Mouse (Mus musculus): ENCODE measurements around the gene Rundc3a. TPM values are rescaled to one million over a fixed set of nuclear protein-coding genes. Genes with fewer than 3 reads are reported as not detected.

Rundc3a gene
- 3.6 and 4.0 TPM in 2 replicates for polyA plus RNA-seq (2012; rRNA removed)

GRCm38 (mm10) chr11:102393238-102393634 is at the start of gene Rundc3a:
TSS of gene Rundc3a (plus strand) at chr11:102393403.
- Histone ChIP-seq H3K4me3 (ENCODE audit: extremely low read depth, insufficient read depth, insufficient read length) (peak within 1 kb of the TSS; percentile 50), H3K36me3 (ENCODE audit: control insufficient read depth, insufficient read depth, low read length) (no peaks in the 10 kb centered on the region), H3K27ac (ENCODE audit: insufficient read depth, low read length) (no peak within 1 kb of the TSS), H3K4me1 (ENCODE audit: control insufficient read depth, insufficient read depth, insufficient read length) (peaks cover 12% of the 10 kb centered on the region), H3K27me3 (ENCODE audit: control insufficient read depth, insufficient read depth, low read length) (peaks cover 7% of the 10 kb centered on the region)
- TF ChIP-seq CTCF (IDR thresholded peaks at IDR 0.05; ENCODE audit: extremely low read depth, insufficient read depth, insufficient read length, insufficient replicate concordance) = no peak
- no peak for TF ChIP-seq POLR2A (IDR thresholded peaks at IDR 0.05; ENCODE audit: low read depth, low read length)
- DNase-seq (ENCODE audit: low read depth in 1 of 2, low spot score in 2 of 2) = peak; percentile 21 to 59
- under 1% methylated on average over 34 of the region's 34 CpGs for WGBS

- Histone ChIP-seq H3K27me3 (ENCODE audit: control insufficient read depth, insufficient read depth, low read length) (no peaks in the 10 kb centered on the region), H3K27ac (ENCODE audit: insufficient read depth, low read length) (no peak overlapping the region), H3K4me3 (ENCODE audit: extremely low read depth, insufficient read depth, insufficient read length) (no peak overlapping the region), H3K36me3 (ENCODE audit: control insufficient read depth, insufficient read depth, low read length) (no peaks in the 10 kb centered on the region), H3K4me1 (ENCODE audit: control insufficient read depth, insufficient read depth, insufficient read length) (no peaks in the 10 kb centered on the region)
- no peak for DNase-seq (ENCODE audit: low read depth in 1 of 2, low spot score in 2 of 2)
- no peak for TF ChIP-seq CTCF (IDR thresholded peaks at IDR 0.05; ENCODE audit: extremely low read depth, insufficient read depth, insufficient read length, insufficient replicate concordance)
- no peak for TF ChIP-seq POLR2A (IDR thresholded peaks at IDR 0.05; ENCODE audit: low read depth, low read length)
- WGBS = 90% methylated on average over 3 of the region's 3 CpGs
These were observed 48.7 kb upstream of the Rundc3a start for GRCm38 (mm10) chr11:102344458-102344857.

- DNase-seq (ENCODE audit: low read depth in 1 of 2, low spot score in 2 of 2) = no peak
- H3K36me3 ChIP-seq (ENCODE audit: control insufficient read depth, insufficient read depth, low read length) = no peaks in the 10 kb centered on the region
- TF ChIP-seq CTCF (IDR thresholded peaks at IDR 0.05; ENCODE audit: extremely low read depth, insufficient read depth, insufficient read length, insufficient replicate concordance) = no peak
- TF ChIP-seq POLR2A (IDR thresholded peaks at IDR 0.05; ENCODE audit: low read depth, low read length) = no peak
- H3K4me3 ChIP-seq (ENCODE audit: extremely low read depth, insufficient read depth, insufficient read length) = no peak overlapping the region
- 61% methylated on average over 5 of the region's 5 CpGs for WGBS
- no peaks in the 10 kb centered on the region for H3K4me1 ChIP-seq (ENCODE audit: control insufficient read depth, insufficient read depth, insufficient read length)
- no peaks in the 10 kb centered on the region for H3K27me3 ChIP-seq (ENCODE audit: control insufficient read depth, insufficient read depth, low read length)
- no peak overlapping the region for H3K27ac ChIP-seq (ENCODE audit: insufficient read depth, low read length)
These were observed 46.3 kb upstream of the Rundc3a start for GRCm38 (mm10) chr11:102346926-102347325.

- no peaks in the 10 kb centered on the region for H3K36me3 ChIP-seq (ENCODE audit: control insufficient read depth, insufficient read depth, low read length)
- 86% methylated on average over 5 of the region's 5 CpGs for WGBS
- H3K4me1 ChIP-seq (ENCODE audit: control insufficient read depth, insufficient read depth, insufficient read length) = no peaks in the 10 kb centered on the region
- H3K27me3 ChIP-seq (ENCODE audit: control insufficient read depth, insufficient read depth, low read length) = no peaks in the 10 kb centered on the region
- H3K4me3 ChIP-seq (ENCODE audit: extremely low read depth, insufficient read depth, insufficient read length) = no peak overlapping the region
- no peak overlapping the region for H3K27ac ChIP-seq (ENCODE audit: insufficient read depth, low read length)
- no peak for DNase-seq (ENCODE audit: low read depth in 1 of 2, low spot score in 2 of 2)
- no peak for TF ChIP-seq POLR2A (IDR thresholded peaks at IDR 0.05; ENCODE audit: low read depth, low read length)
- no peak for TF ChIP-seq CTCF (IDR thresholded peaks at IDR 0.05; ENCODE audit: extremely low read depth, insufficient read depth, insufficient read length, insufficient replicate concordance)
These were observed 45.5 kb upstream of the Rundc3a start for GRCm38 (mm10) chr11:102347683-102348082.

- no peak for DNase-seq (ENCODE audit: low read depth in 1 of 2, low spot score in 2 of 2)
- peaks cover 2% of the 10 kb centered on the region; the same call in 1 of the 2 replicates for H3K27me3 ChIP-seq (ENCODE audit: control insufficient read depth, insufficient read depth, low read length)
These were observed 45.1 kb upstream of the Rundc3a start for GRCm38 (mm10) chr11:102348101-102348585.

GRCm38 (mm10) chr11:102348771-102349170 is 44.4 kb upstream of the Rundc3a start:
- Histone ChIP-seq H3K36me3 (ENCODE audit: control insufficient read depth, insufficient read depth, low read length) (no peaks in the 10 kb centered on the region), H3K27me3 (ENCODE audit: control insufficient read depth, insufficient read depth, low read length) (peaks cover 2% of the 10 kb centered on the region; the same call in 1 of the 2 replicates), H3K4me1 (ENCODE audit: control insufficient read depth, insufficient read depth, insufficient read length) (no peaks in the 10 kb centered on the region), H3K4me3 (ENCODE audit: extremely low read depth, insufficient read depth, insufficient read length) (no peak overlapping the region), H3K27ac (ENCODE audit: insufficient read depth, low read length) (no peak overlapping the region)
- TF ChIP-seq CTCF (IDR thresholded peaks at IDR 0.05; ENCODE audit: extremely low read depth, insufficient read depth, insufficient read length, insufficient replicate concordance) (no peak), POLR2A (IDR thresholded peaks at IDR 0.05; ENCODE audit: low read depth, low read length) (no peak)
- 90% methylated on average over 11 of the region's 11 CpGs for WGBS
- no peak for DNase-seq (ENCODE audit: low read depth in 1 of 2, low spot score in 2 of 2)

More at GRCm38 (mm10) chr11:102348101-102348585, 45.1 kb upstream of the Rundc3a start:
- Histone ChIP-seq H3K27ac (ENCODE audit: insufficient read depth, low read length) (no peak overlapping the region), H3K4me1 (ENCODE audit: control insufficient read depth, insufficient read depth, insufficient read length) (no peaks in the 10 kb centered on the region), H3K36me3 (ENCODE audit: control insufficient read depth, insufficient read depth, low read length) (no peaks in the 10 kb centered on the region), H3K4me3 (ENCODE audit: extremely low read depth, insufficient read depth, insufficient read length) (no peak overlapping the region)
- 90% methylated on average over 7 of the region's 7 CpGs for WGBS
- TF ChIP-seq POLR2A (IDR thresholded peaks at IDR 0.05; ENCODE audit: low read depth, low read length) (no peak), CTCF (IDR thresholded peaks at IDR 0.05; ENCODE audit: extremely low read depth, insufficient read depth, insufficient read length, insufficient replicate concordance) (no peak)

- H3K27ac ChIP-seq (ENCODE audit: insufficient read depth, low read length) = no peak overlapping the region
- H3K4me3 ChIP-seq (ENCODE audit: extremely low read depth, insufficient read depth, insufficient read length) = no peak overlapping the region
- 90% methylated on average over 3 of the region's 3 CpGs for WGBS
- TF ChIP-seq POLR2A (IDR thresholded peaks at IDR 0.05; ENCODE audit: low read depth, low read length) (no peak), CTCF (IDR thresholded peaks at IDR 0.05; ENCODE audit: extremely low read depth, insufficient read depth, insufficient read length, insufficient replicate concordance) (no peak)
- no peaks in the 10 kb centered on the region for H3K36me3 ChIP-seq (ENCODE audit: control insufficient read depth, insufficient read depth, low read length)
- H3K27me3 ChIP-seq (ENCODE audit: control insufficient read depth, insufficient read depth, low read length) = peaks cover 2% of the 10 kb centered on the region; the same call in 1 of the 2 replicates
- no peaks in the 10 kb centered on the region for H3K4me1 ChIP-seq (ENCODE audit: control insufficient read depth, insufficient read depth, insufficient read length)
- DNase-seq (ENCODE audit: low read depth in 1 of 2, low spot score in 2 of 2) = no peak
These were observed 43.8 kb upstream of the Rundc3a start for GRCm38 (mm10) chr11:102349189-102349954.
